Mouse (Mus musculus) adrenal gland, postnatal 4 days (tissue): ENCODE results near the gene Pla2r1. TPM values are rescaled to one million over a fixed set of nuclear protein-coding genes. Genes with fewer than 3 reads are reported as not detected.

Experiments
- DNase-seq, 2 experiments: peaks; one replicate each; pipeline ENCODE4 v3.0.0; 2021 to 2022; ENCODE audit warnings: low spot score in 2 of 2, mixed read lengths in 2 of 2
- total RNA-seq, 2 experiments: library from RNA; stranded (reverse); gene quantifications; 2 replicates each; pipeline ENCODE4 v1.2.3; 2021

The Pla2r1 gene
- total RNA-seq, 2 experiments from 2014 or later: 3.0 to 3.1 TPM

- no peak for DNase-seq
Observed at GRCm38 (mm10) chr2:60504718-60505117, 48.4 kb downstream of the Pla2r1 start.

- no peak for DNase-seq
Observed at GRCm38 (mm10) chr2:60503991-60504390, 49.1 kb downstream of the Pla2r1 start.

GRCm38 (mm10) chr2:60500583-60501116 lies 52.5 kb downstream of the Pla2r1 start:
- DNase-seq: no peak

GRCm38 (mm10) chr2:60479906-60480305 lies 73.2 kb downstream of the Pla2r1 start:
- no peak for DNase-seq

- no peak for DNase-seq
Observed at GRCm38 (mm10) chr2:60478778-60479177, 74.3 kb downstream of the Pla2r1 start.

- DNase-seq: no peak
Observed at GRCm38 (mm10) chr2:60468901-60469770, 84.0 kb downstream of the Pla2r1 start.

GRCm38 (mm10) chr2:60452376-60452775 lies 100.7 kb downstream of the Pla2r1 start:
- no peak for DNase-seq

- DNase-seq: no peak
Observed at GRCm38 (mm10) chr2:60451119-60451773, 101.9 kb downstream of the Pla2r1 start.

GRCm38 (mm10) chr2:60449732-60450131 lies 103.4 kb downstream of the Pla2r1 start:
- DNase-seq: no peak

- no peak for DNase-seq
Observed at GRCm38 (mm10) chr2:60444711-60445509, 108.2 kb downstream of the Pla2r1 start.

GRCm38 (mm10) chr2:60443279-60443678 lies 109.8 kb downstream of the Pla2r1 start:
- DNase-seq: no peak

GRCm38 (mm10) chr2:60441875-60442274 lies 111.2 kb downstream of the Pla2r1 start:
- no peak for DNase-seq

GRCm38 (mm10) chr2:60436802-60437201 lies 116.3 kb downstream of the Pla2r1 start:
- DNase-seq: no peak

- no peak for DNase-seq
Observed at GRCm38 (mm10) chr2:60430315-60431021, 122.6 kb downstream of the Pla2r1 start.

GRCm38 (mm10) chr2:60418075-60418474 lies 135.0 kb downstream of the Pla2r1 start:
- peak; percentile 25 to 64 for DNase-seq

GRCm38 (mm10) chr2:60414334-60414733 lies 138.8 kb downstream of the Pla2r1 start:
- no peak for DNase-seq

- DNase-seq: no peak
Observed at GRCm38 (mm10) chr2:60413006-60413650, 140.0 kb downstream of the Pla2r1 start.

GRCm38 (mm10) chr2:60411181-60411580 lies 141.9 kb downstream of the Pla2r1 start:
- DNase-seq: no peak

GRCm38 (mm10) chr2:60409989-60410763 lies 142.9 kb downstream of the Pla2r1 start:
- no peak for DNase-seq
